Mouse (Mus musculus): ENCODE results near the gene Acp7. TPM values are rescaled to one million over a fixed set of nuclear protein-coding genes. Genes with fewer than 3 reads are reported as not detected.
"Not testable (repeated sequence)": the region's sequence is repeated elsewhere in the genome, so short reads cannot be mapped to it uniquely, and the experiment has no call there.

Acp7 gene
- total RNA-seq (2021) = 1 to 10 TPM; 1.6 to 2.0 TPM

GRCm38 (mm10) chr7:28631073-28631472, at the start of gene Acp7:
Gene Acp7 (minus strand): TSS chr7:28631332.
- no peak for DNase-seq (ENCODE audit: extremely low spot score in 1 of 2, low spot score in 1 of 2)

GRCm38 (mm10) chr7:28677624-28678023, 46.5 kb upstream of the Acp7 start:
- no peak for DNase-seq (ENCODE audit: extremely low spot score in 1 of 2, low spot score in 1 of 2)

DNA sequence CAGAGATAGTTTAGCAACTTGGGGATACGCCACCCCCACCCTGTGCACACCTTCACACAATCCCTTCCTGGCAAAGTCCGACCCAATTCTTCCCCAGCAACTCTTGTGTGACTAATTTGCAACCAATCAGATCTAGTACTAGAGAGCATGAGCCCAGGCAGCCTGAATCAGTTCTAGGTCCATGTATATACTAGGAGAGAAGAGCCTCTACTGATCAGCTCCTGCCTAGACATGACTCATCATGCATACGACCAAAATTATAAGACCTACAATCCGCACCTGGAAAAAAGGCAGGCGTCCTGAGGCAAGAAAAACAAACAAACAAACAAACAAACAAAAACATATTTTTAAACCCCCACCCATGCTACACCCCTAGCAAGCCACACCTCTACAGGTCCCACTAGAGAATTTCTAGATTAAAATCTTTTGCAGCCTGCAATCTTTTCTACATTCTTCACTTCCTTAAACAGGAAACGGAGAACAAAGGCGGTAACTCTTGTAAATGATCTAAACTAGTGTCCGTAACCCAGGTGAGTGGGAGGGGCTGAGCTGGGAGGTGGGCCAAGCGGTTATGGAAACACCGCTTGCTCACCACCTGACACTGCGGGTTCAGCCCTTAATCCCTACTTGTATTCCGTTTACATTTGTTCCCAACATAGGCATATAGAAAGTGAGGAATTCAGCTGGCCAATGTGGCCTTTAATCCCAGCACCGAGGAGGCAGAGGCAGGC, 45.8 kb upstream of the Acp7 start:
- no peak for DNase-seq (ENCODE audit: extremely low spot score in 1 of 2, low spot score in 1 of 2)

DNA sequence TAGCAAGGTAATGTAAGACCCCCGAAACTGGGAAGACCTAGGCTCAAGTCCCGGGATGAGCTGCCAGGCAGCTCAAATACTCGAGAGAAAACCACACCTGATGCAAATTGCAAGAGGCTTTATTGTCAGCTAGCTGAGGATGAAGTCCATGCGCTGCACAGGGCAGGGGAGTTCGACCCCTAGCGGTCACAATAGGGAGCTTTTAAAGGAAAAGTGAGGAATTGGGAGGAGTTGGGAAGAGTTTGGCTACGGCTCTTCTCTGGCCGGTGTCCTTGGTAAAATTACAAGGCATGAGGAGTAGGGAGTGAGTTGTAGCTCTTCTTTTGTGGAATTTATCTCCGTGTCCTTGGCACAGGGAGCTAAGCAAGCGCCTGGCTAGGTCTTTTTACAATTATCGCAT, 44.6 kb upstream of the Acp7 start:
- DNase-seq (ENCODE audit: extremely low spot score in 1 of 2, low spot score in 1 of 2) = no peak

- DNase-seq (ENCODE audit: extremely low spot score in 1 of 2, low spot score in 1 of 2) = no peak
Observed at GRCm38 (mm10) chr7:28674994-28675393, 43.9 kb upstream of the Acp7 start.

- not testable (repeated sequence) for DNase-seq (ENCODE audit: extremely low spot score in 1 of 2, low spot score in 1 of 2)
Observed at GRCm38 (mm10) chr7:28672786-28673185, 41.7 kb upstream of the Acp7 start.

DNA sequence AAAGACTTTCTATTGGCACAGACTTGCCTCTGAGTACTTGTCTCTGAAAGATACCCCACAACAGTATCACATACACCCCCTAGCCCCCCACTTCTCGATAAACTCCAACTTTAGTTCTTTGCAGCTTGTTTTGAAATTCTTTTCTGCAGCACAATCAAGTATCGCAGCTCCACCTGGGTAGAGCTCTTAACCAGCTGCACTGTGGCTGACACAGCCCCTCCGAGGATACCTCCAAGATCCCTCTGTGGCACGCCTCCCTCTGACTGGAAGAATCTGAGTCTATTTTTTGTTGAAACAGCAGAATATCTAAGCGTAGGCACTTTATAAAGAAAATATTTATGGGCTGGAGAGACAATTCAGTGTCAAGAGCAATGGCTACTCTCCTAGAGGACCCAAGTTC, 41.1 kb upstream of the Acp7 start:
- no peak for DNase-seq (ENCODE audit: extremely low spot score in 1 of 2, low spot score in 1 of 2)

DNA sequence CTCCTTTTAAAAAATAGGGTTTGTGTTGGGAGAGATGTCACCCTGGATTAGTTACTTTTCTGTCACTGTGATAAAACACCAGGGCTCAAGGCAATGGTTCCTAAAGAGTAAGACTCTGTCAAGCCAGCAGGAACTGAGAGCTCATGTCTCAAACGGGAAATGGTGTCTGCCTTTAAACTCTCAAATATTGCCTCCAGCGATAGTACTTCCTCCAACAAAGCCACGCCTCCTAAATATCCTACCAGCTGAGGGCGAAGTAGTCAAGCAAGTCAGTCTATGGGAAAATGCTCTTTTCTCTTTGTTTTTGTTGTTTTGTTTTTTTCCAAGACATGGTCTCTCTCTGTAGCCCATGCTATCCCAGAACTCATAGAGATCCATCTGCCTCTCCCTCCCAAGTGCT, 40.0 kb upstream of the Acp7 start:
- DNase-seq (ENCODE audit: extremely low spot score in 1 of 2, low spot score in 1 of 2) = no peak

DNA sequence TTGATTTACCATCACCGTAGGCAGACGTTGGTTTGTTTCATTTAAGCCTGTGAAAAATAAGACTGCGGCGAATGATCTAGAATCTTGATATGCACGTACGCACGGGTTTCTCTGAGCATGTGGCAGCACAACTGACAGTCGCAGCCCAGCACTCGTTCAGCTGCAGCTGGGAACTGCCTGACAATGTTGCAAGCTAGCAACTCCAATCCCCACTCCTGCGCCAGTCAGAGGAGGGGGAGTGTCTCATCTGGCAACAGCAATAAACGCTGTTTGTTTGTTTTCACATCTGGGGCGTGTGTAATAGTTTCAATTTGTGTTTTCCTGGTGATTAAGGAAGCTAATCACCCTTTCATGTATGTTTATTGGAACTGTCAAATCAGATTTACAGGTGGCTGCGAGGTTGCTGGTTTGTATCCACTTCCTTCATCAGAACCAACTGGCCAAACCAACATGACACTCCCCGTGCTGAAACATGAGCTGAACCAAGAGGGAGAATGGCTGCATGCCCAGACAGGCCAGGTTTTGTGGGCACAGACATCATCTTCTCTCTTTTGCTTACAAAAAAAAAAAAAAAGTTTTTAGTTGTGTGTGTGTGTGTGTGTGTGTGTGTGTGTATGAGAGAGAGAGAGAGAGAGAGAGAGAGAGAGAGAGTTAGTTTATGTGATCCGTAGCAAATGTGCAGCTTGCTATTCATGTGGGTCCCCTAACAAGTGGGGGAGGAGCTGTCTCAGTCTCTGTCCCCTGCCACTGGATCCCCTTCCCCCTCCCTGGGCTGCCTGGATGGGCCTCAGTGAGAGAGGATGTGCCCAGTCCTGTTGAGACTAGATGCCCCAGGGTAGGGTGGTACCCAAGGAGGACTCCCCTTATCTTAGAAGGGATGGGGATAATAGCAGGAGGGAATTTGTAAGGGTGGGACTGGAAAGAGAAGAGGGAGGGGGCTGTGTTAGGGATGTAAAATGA, 34.8 kb upstream of the Acp7 start:
- DNase-seq (ENCODE audit: extremely low spot score in 1 of 2, low spot score in 1 of 2) = peak in 1 of 2 experiments; percentile 18

- no peak for DNase-seq (ENCODE audit: extremely low spot score in 1 of 2, low spot score in 1 of 2)
Observed at GRCm38 (mm10) chr7:28656430-28656829, 25.3 kb upstream of the Acp7 start.

DNA sequence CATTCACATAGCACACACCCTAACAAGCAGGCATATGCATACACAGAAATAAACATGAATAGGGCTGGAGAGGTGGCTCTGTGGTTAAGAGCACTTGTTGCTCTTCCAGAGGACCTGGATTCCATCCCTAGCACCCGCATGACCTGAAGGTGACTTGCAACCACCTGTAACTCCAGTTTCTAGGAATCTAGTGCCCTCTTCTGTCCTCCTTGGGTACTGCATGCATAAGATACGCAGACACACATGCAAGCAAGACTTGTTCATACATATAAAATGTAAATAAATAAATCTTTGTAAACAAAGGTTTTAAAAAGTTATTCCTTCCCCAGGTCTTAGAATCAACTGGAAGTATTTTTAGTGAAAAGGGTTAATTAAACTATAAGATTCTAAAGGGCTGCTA, 20.0 kb upstream of the Acp7 start:
- DNase-seq (ENCODE audit: extremely low spot score in 1 of 2, low spot score in 1 of 2) = no peak

GRCm38 (mm10) chr7:28647016-28647415, 15.9 kb upstream of the Acp7 start:
- no peak for DNase-seq (ENCODE audit: extremely low spot score in 1 of 2, low spot score in 1 of 2)

DNA sequence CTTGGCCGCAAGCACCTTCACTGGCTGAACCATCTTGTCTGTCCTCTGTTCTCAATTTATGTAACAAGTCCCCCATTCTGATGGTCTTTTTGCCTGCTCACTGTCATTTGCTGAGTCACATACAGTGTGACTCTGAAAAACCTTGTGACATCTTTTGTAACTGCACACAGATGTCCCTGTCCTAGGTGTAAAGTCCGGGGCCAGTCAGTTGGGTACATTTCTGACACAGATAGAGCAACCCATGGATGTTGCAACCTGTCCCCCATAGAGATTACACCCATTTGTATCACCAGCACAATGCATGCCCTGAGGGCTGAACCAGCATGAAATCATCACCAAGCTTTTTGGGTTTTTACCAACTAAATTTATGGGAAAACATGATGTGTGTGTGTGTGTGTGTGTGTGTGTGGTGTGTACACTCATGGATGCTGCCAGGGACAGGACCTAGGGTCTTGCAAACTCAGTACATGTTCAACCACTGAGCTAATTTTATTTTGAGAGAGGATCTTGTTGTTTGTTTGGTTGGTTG, 14.9 kb upstream of the Acp7 start:
- no peak for DNase-seq (ENCODE audit: extremely low spot score in 1 of 2, low spot score in 1 of 2)

GRCm38 (mm10) chr7:28645366-28645765, 14.2 kb upstream of the Acp7 start:
- DNase-seq (ENCODE audit: extremely low spot score in 1 of 2, low spot score in 1 of 2) = no peak

DNA sequence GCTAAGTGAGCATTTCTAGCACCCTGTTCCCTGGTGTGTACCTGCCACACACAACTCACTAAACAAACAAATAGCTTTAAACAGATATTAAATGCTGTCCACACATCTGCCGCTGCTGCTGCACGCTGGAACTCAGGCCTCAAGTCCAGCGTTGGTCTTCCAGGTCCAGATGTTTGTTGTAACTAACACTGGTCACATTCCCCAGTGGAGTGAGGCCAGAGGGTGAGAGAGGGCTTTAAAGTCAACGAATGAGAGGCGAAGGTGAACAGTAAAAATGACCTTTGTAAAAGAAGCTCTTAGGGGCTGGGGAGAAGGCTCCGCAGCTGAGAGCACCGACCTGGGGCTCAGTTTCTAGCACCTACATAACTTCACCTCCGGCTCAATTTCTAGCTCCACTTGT, 10.4 kb upstream of the Acp7 start:
- no peak for DNase-seq (ENCODE audit: extremely low spot score in 1 of 2, low spot score in 1 of 2)

- peak in 1 of 2 experiments; percentile 13 for DNase-seq (ENCODE audit: extremely low spot score in 1 of 2, low spot score in 1 of 2)
Observed at GRCm38 (mm10) chr7:28637511-28637910, 6.4 kb upstream of the Acp7 start.

GRCm38 (mm10) chr7:28634128-28634527, 3.0 kb upstream of the Acp7 start:
- no peak for DNase-seq (ENCODE audit: extremely low spot score in 1 of 2, low spot score in 1 of 2)

DNA sequence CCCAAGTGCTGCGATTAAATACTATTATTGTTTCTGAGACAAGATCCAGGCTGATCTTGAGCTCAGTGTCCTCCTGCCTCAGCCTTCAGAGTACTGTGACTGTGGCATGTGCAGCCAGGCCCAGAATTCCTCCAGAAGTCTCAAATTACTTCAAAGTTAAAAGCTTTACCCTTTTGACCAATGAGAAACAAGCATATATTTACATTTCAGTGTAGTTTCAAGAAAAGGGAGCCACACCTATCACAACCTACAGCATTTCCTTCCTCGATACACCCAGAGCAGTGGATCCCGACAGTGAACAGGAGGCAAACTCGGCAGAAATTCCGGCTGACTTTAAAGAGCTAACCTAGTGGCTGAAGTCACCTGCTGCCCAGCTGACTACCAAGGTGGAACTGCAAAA, 6.3 kb downstream of the Acp7 start:
- DNase-seq (ENCODE audit: extremely low spot score in 1 of 2, low spot score in 1 of 2) = no peak

DNA sequence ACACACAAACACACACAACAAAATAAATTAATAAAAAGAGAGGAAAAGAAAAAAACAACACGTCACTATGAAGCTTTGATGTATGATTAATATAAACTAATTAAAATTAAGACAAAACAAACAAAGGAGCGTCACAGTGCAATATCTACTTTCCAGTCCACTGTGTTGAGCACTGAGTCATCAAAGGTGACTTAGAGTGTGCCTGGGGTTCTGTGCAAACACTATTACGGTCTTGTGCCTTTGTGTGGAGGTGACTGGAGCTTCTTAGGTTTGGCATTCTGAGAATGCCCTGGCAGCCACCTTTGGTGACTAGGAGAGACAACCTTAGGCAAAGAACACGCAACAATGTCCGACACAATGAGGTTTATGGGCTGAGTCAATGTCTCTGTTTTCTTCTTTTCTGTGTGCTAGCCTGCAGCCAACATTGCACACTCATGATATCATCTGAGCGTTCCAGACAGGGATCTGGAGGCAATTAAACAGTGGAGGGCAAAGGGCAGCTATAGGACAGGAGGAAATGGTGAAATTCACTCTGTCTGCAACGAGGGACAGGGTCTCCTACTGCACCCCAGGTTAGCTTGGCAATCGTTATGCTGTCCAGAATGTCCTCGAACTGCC, 11.9 kb downstream of the Acp7 start:
- DNase-seq (ENCODE audit: extremely low spot score in 1 of 2, low spot score in 1 of 2) = no peak

DNA sequence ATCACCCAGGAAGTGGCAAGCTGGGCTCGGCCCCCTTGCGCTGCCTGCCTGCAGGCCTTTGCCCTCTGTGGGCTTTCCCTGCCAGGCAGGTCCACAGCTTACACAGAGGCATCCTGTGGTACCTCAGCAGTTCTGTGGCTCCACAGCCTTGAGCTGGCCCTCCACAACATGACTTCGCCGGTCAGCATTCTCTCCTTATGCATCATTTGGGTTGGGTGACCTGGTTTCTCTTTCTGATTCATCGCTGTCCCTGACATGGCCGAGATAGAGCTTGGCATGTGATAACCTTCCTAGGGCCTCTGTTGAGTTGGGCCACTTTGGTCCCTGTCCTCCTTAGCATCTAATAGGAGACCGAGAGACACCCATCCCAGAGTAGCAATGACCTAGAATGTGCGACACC, 25.2 kb downstream of the Acp7 start:
- no peak for DNase-seq (ENCODE audit: extremely low spot score in 1 of 2, low spot score in 1 of 2)

- DNase-seq (ENCODE audit: extremely low spot score in 1 of 2, low spot score in 1 of 2) = not testable (repeated sequence)
Observed at GRCm38 (mm10) chr7:28603788-28604187, 27.3 kb downstream of the Acp7 start.

All from layer of hippocampus, postnatal 25 days (tissue).